Mouse (Mus musculus): Measurements from ENCODE around the gene Tsen15. TPM values are rescaled to one million over a fixed set of nuclear protein-coding genes. Genes with fewer than 3 reads are reported as not detected.

Gene Tsen15
- total RNA-seq, 2 experiments from 2014 or later = 40.1 to 57.3 TPM

- no peak for ATAC-seq (replicated peaks; ENCODE audit: poor library complexity)
These were observed 2.8 kb upstream of the Tsen15 start for GRCm38 (mm10) chr1:152389271-152389670.

- ATAC-seq (replicated peaks; ENCODE audit: poor library complexity) = peak; percentile 19; the same call in 1 of the 2 replicates
These were observed 795 bp downstream of the Tsen15 start for GRCm38 (mm10) chr1:152385693-152386092.

DNA sequence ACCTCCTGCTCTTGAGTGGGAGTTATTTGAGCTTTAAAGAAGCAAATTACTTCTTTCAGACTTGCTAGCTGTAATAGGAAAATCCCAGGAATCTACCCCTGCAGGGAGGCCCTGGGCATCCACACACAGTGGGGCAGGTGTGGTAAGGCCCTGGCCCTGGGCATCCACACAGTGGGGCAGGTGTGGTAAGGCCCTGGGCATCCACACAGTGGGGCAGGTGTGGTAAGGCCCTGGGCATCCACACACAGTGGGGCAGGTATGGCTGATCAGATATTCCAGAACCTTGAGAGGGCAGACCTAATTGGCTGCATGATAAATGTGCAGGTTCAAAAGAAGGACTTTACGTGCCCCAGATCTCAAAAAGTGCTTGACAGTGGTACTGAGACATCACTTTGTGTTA lies 1.9 kb downstream of the Tsen15 start:
- no peak for ATAC-seq (replicated peaks; ENCODE audit: poor library complexity)

DNA sequence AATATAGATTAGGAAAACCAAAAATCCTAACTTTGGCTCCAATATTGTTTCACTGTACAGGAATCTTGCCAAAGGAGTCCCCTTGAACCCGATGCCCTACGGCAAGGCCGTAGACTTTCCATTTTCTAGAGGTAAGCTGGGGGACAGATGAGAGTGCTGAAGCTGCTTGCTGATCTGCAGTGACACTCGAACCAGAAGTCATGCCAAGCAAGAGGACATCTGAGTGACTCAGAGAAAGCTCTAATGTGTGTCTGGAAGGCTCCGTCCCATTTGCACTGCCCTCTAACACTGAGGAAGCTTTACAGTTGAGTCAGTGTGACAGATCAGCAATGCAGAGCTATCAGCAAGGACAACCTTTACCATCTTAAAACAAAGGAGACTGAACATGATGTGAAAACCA lies 8.2 kb downstream of the Tsen15 start:
- ATAC-seq (replicated peaks; ENCODE audit: poor library complexity) = no peak

DNA sequence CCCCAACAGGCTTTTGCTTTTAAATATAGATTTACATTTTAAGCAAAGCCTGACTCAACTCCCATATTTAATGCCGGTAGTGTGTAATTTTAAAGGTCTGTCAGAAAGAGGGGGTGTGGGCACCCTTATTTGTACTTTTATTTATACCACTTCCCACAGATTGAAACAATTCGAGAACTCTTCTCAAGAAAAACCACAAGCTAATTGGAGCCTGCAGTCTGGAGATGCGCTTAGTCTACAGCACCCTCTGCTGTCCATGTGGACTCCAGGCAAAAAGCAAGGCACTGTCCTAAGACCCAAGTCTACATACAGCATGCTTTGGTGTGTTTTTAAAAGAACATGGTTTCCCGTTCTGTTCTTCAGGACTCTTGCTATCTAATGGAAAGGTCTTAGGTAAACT lies 17.3 kb downstream of the Tsen15 start:
- ATAC-seq (replicated peaks; ENCODE audit: poor library complexity) = peak; percentile 86

GRCm38 (mm10) chr1:152368311-152369088 lies 18.0 kb downstream of the Tsen15 start:
- ATAC-seq (replicated peaks; ENCODE audit: poor library complexity) = no peak

GRCm38 (mm10) chr1:152356721-152357120 lies 29.8 kb downstream of the Tsen15 start:
- no peak for ATAC-seq (replicated peaks; ENCODE audit: poor library complexity)

- no peak for ATAC-seq (replicated peaks; ENCODE audit: poor library complexity)
These were observed 38.5 kb downstream of the Tsen15 start for GRCm38 (mm10) chr1:152347946-152348345.

GRCm38 (mm10) chr1:152324024-152324423 lies 62.5 kb downstream of the Tsen15 start:
- ATAC-seq (replicated peaks; ENCODE audit: poor library complexity) = no peak

Other genes starting within 250 kb of the Tsen15 start
- gene Colgalt2, start 13.1 kb upstream of the Tsen15 start, total RNA-seq (2015) = not detected in 2 replicates
- gene Colgalt2, start 13.1 kb upstream of the Tsen15 start, total RNA-seq (2017) = not detected in 2 replicates

Measured in megakaryocyte progenitor cell, adult 5-6 weeks (primary cell).